Mouse (Mus musculus) olfactory bulb, adult 2 months (tissue): ENCODE results near the gene M6pr.

Source experiments
- CTCF ChIP-seq: fragments of 200-500 bp; IDR thresholded peaks from 2 replicates; pipeline ENCODE4 v1.5.1; 2012; ENCODE audit warnings: low read depth, mild to moderate bottlenecking, low read length, moderate library complexity; ENCODE audit not compliant: insufficient read depth
- POLR2A ChIP-seq: fragments of 200-500 bp; IDR thresholded peaks from 2 replicates; pipeline ENCODE4 v1.6.1; 2012; ENCODE audit warnings: mild to moderate bottlenecking, low read depth, low read length, moderate library complexity; ENCODE audit not compliant: insufficient read depth

- TF ChIP-seq CTCF (no peak), POLR2A (no peak)
Measured at GRCm38 (mm10) chr6:122276565-122276964, 32.0 kb upstream of the M6pr start.
